10 mouse cellular contexts compared by ENCODE assay signal in the genomic region with DNA sequence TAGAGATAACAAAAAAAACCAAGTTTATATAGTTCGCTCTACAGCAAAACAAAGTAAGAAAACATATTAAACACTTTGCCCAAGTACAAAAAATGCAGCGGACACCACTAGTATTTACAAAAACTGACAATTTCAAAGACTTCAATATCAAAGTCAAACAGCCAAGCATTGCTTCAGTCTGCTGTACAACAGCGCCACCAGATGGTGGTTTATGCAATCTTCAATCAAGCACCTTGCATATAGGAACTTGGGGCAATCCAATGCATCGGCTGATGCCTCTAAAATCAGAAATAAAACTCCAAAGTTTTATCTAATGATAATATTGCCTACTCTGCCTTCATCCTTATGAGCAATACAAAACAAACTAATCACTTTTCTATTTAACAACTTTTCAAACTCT. TPM values are rescaled to one million over a fixed set of nuclear protein-coding genes. Genes with fewer than 3 reads are reported as not detected.
DNase-seq lines count a peak whose midpoint lies in the region; ATAC-seq and TF ChIP-seq lines count a peak whose summit lies in the region.
"Had no signal": no experiment of that assay in that cellular context is flagged by ENCODE, and none has a peak within 500 bp of the region (broad histone marks: within the 10 kb centered on the region; RNA-seq: fewer than 3 reads in every experiment).

No protein-coding gene starts in this region.

- no peaks in the 10 kb centered on the region for H3K4me1 ChIP-seq in stomach, postnatal 0 days (replicated peaks; ENCODE audit: control insufficient read depth, insufficient read depth)
- H3K4me1 ChIP-seq: limb, embryonic 13.5 days; stomach, embryonic 15.5 days had no signal

- no peak for TF ChIP-seq EP300 in stomach, postnatal 0 days (optimal IDR thresholded peaks at IDR 0.05)

- peak; percentile 81 for TF ChIP-seq CTCF in stomach, postnatal 0 days (IDR thresholded peaks at IDR 0.05; ENCODE audit: low read depth)

- no peak for ATAC-seq in stomach, postnatal 0 days (ENCODE audit: low FRiP score, low TSS enrichment)

- 64% methylated on average over 4 of the region's 4 CpGs for WGBS in stomach, postnatal 0 days

- no peak overlapping the region for H3K4me3 ChIP-seq in stomach, postnatal 0 days (ENCODE audit: low read depth, low read length)
- H3K4me3 ChIP-seq: limb, embryonic 13.5 days; stomach, embryonic 15.5 days had no signal

- H3K27me3 ChIP-seq in stomach, postnatal 0 days (ENCODE audit: control insufficient read depth, insufficient read depth, low read length), result no peaks in the 10 kb centered on the region
- H3K27me3 ChIP-seq: limb, embryonic 13.5 days; stomach, embryonic 15.5 days had no signal

- H3K9ac ChIP-seq in stomach, postnatal 0 days (ENCODE audit: low read length), result no peak overlapping the region
- H3K9ac ChIP-seq: limb, embryonic 13.5 days; stomach, embryonic 15.5 days had no signal

- H3K4me2 ChIP-seq in stomach, postnatal 0 days (replicated peaks; ENCODE audit: low read depth), result no peak overlapping the region
- H3K4me2 ChIP-seq: limb, embryonic 13.5 days; stomach, embryonic 15.5 days had no signal

- DNase-seq in gastrocnemius, adult 18-20 months (ENCODE audit: low spot score), result peak; percentile 36
- DNase-seq in gastrocnemius, adult 8-10 months (ENCODE audit: low spot score in 2 of 2), result no peak
- peak; percentile 74 for DNase-seq in A20 (ENCODE audit: low read depth, low spot score)
- peak; percentile 30 to 42 for DNase-seq in adrenal gland, adult 18-20 months (ENCODE audit: low spot score in 2 of 2)
- DNase-seq in embryo, embryonic 11.5 days (ENCODE audit: low read depth, low spot score), result peak; percentile 43
- peak; percentile 49 for DNase-seq in layer of hippocampus, adult 11-12 months (ENCODE audit: low spot score)
- peak; percentile 54 for DNase-seq in lung, postnatal 14 days
- DNase-seq in stomach, postnatal 0 days (ENCODE audit: low spot score), result peak; percentile 46

- no peaks in the 10 kb centered on the region for H3K9me3 ChIP-seq in stomach, postnatal 0 days (ENCODE audit: control insufficient read depth, low read length)
- H3K9me3 ChIP-seq: limb, embryonic 13.5 days; stomach, embryonic 15.5 days had no signal

- H3K36me3 ChIP-seq in stomach, postnatal 0 days (ENCODE audit: control insufficient read depth, insufficient read depth, low read length), result no peaks in the 10 kb centered on the region

- H3K27ac ChIP-seq in stomach, postnatal 0 days (replicated peaks), result no peak overlapping the region
- H3K27ac ChIP-seq: limb, embryonic 13.5 days; stomach, embryonic 15.5 days had no signal

RNA-seq across cellular contexts. Expression of a gene that starts 38.7 kb away (rescaled TPM):
- total RNA-seq in gastrocnemius, adult 18-20 months (2021), result not detected
- total RNA-seq in gastrocnemius, adult 8-10 months (2022), result not detected
- total RNA-seq in adrenal gland, adult 18-20 months (2021), result not detected
- polyA plus RNA-seq in stomach, postnatal 0 days (2015; fragmentation: Nextera tagmentation; extraction: Ambion mirVana), result 0.21 and 0.30 TPM in 2 replicates
- polyA plus RNA-seq: limb, embryonic 13.5 days; stomach, embryonic 15.5 days had no signal

RNA-seq across cellular contexts. Expression of a gene that starts 39.0 kb away (rescaled TPM):
- total RNA-seq in gastrocnemius, adult 18-20 months (2021), result 1 to 10 TPM; 1.9 to 2.0 TPM
- total RNA-seq in gastrocnemius, adult 8-10 months (2022), result 1 to 10 TPM; 1.7 to 2.5 (median 1.9) TPM
- total RNA-seq in adrenal gland, adult 18-20 months (2021), result 1 to 10 TPM; 6.0 to 6.7 TPM
- 10.8 and 11.2 TPM in 2 replicates for polyA plus RNA-seq in stomach, postnatal 0 days (2015; fragmentation: Nextera tagmentation; extraction: Ambion mirVana)

Comparison
In these comparisons a context has a peak if more than half of its experiments do, and no peak if none do; other contexts are left out.
1. DNase-seq: peak in gastrocnemius, adult 18-20 months (single experiment), A20 (single experiment), adrenal gland, adult 18-20 months (2 of 2), embryo, embryonic 11.5 days (single experiment), layer of hippocampus, adult 11-12 months (single experiment), lung, postnatal 14 days (single experiment) and stomach, postnatal 0 days (single experiment); none in gastrocnemius, adult 8-10 months (0 of 2).